Mouse (Mus musculus) lung, embryonic 14.5 days (tissue): ENCODE results near the gene Fgf11. TPM values are rescaled to one million over a fixed set of nuclear protein-coding genes. Genes with fewer than 3 reads are reported as not detected.

Experiments
- ATAC-seq: fragments of 200-750 bp; cut with Nextera tagmentation; 2 replicates; pipeline ENCODE4 v1.8.0; 2017; ENCODE audit warnings: mild to moderate bottlenecking, moderate TSS enrichment, moderate library complexity; ENCODE audit not compliant: insufficient read depth
- DNase-seq: peaks from one replicate; pipeline ENCODE4 v3.0.0-alpha.2; 2015
- H3K27ac ChIP-seq: fragments of 300-500 bp; sonication (generic); 2 replicates; pipeline ENCODE4 v1.5.1; 2014; ENCODE audit warnings: low read depth, mild to moderate bottlenecking, moderate library complexity
- H3K27me3 ChIP-seq: fragments of 300-500 bp; sonication (generic); 2 replicates; pipeline ENCODE4 v1.6.1; 2014; ENCODE audit warnings: low read length, control low read depth; ENCODE audit not compliant: insufficient read depth
- H3K36me3 ChIP-seq: fragments of 300-500 bp; sonication (generic); 2 replicates; pipeline ENCODE4 v1.6.1; 2014; ENCODE audit warnings: control low read depth; ENCODE audit not compliant: insufficient read depth
- H3K4me1 ChIP-seq: fragments of 300-500 bp; sonication (generic); 2 replicates; pipeline ENCODE4 v1.6.1; 2014; ENCODE audit warnings: antibody characterized with exemption, control low read depth; ENCODE audit not compliant: insufficient read depth
- H3K4me2 ChIP-seq: fragments of 300-500 bp; sonication (generic); 2 replicates; pipeline ENCODE4 v1.6.1; 2014; ENCODE audit warnings: mild to moderate bottlenecking
- H3K4me3 ChIP-seq: fragments of 300-500 bp; sonication (generic); 2 replicates; pipeline ENCODE4 v1.5.1; 2014; ENCODE audit warnings: low read depth, low read length
- H3K9ac ChIP-seq: fragments of 300-500 bp; sonication (generic); 2 replicates; pipeline ENCODE4 v1.6.1; 2014
- H3K9me3 ChIP-seq: fragments of 300-500 bp; sonication (generic); 2 replicates; pipeline ENCODE4 v1.6.1; 2016; ENCODE audit warnings: low read depth, low read length, control low read depth
- CTCF ChIP-seq: IDR thresholded peaks from 2 replicates; pipeline ENCODE4 v1.5.1; 2016; ENCODE audit warnings: antibody characterized with exemption, low read depth
- WGBS: fragments of 180-500 bp; shearing (Covaris S2); extraction: QIAGEN DNeasy Blood & Tissue Kit; methylation state at CpG from one replicate; pipeline ENCODE4 v1.1.7; 2014; 5-methylcytosine and 5-hydroxymethylcytosine counted together
- polyA plus RNA-seq: library from polyadenylated mRNA; unstranded; fragments of >200 nt; fragmentation: Nextera tagmentation; extraction: Ambion mirVana; gene quantifications from 2 replicates; pipeline ENCODE4 v1.2.1, GENCODE M21; 2014

Fgf11 gene
- polyA plus RNA-seq, 1 experiment from 2014 or later, result 1.6 TPM

GRCm38 (mm10) chr11:69804652-69804940 lies 2.9 kb upstream of the Fgf11 start:
- no peaks in the 10 kb centered on the region for H3K36me3 ChIP-seq
- no peak overlapping the region for H3K27ac ChIP-seq
- peaks cover 45% of the 10 kb centered on the region for H3K27me3 ChIP-seq
- H3K9me3 ChIP-seq, result no peaks in the 10 kb centered on the region
- DNase-seq (peak; percentile 34), ATAC-seq (no peak)
- peak overlapping the region; percentile 52 for H3K4me3 ChIP-seq
- no peak for TF ChIP-seq CTCF
- peak overlapping the region; percentile 97 for H3K4me2 ChIP-seq
- H3K9ac ChIP-seq, result peak overlapping the region; percentile 54
- peaks cover 32% of the 10 kb centered on the region for H3K4me1 ChIP-seq
- 11% methylated on average over 12 of the region's 12 CpGs for WGBS

DNA sequence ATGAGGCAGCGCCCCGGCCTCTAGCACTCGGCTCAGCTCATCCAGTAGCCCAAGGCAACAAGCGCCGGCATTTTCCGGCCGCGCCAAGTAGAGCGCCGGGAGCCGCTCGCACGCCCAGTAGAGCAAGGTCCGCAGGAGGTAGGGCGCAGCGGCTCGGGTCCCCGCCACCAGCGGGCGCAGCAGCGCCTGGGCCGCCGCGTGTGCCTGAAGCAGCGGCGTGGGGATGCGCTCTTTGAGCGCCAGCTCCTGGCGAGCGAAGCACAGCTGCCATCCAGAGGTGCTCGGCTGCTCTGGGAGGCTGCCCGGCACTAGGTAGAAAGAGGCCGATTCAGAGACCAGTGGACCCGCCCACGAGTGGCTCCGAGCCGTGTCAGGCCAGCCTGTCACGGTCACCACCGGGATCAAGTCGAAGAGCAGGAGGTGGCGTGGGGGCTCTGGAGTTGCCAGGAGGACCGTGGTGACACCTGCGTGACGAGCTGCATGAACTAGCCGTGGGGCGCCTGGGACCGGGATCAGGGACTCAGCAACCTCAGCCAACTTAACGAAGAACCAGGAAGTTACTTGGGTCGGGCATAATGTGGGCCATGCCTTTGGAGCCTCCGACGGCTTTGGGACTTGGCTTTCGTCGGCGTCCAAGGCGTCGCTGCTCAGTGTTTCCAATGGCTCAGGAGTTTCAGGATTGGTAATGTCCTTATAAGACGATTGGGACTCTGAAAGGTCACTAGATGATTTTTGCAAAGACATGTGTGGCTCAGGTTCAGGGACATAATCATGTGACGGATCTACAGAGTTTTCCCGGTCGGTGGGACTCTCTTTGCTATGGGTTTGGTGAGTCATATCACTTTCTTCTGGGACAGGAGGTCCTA lies 2.4 kb upstream of the Fgf11 start:
- DNase-seq (peak; percentile 88), ATAC-seq (peak; percentile 62)
- 2% methylated on average over 60 of the region's 60 CpGs for WGBS
- H3K4me2 ChIP-seq, result peak overlapping the region; percentile 97
- H3K36me3 ChIP-seq, result no peaks in the 10 kb centered on the region
- no peaks in the 10 kb centered on the region for H3K9me3 ChIP-seq
- peak overlapping the region; percentile 52 for H3K4me3 ChIP-seq
- TF ChIP-seq CTCF, result peak; percentile 51
- H3K4me1 ChIP-seq, result peaks cover 38% of the 10 kb centered on the region
- peak overlapping the region; percentile 54 for H3K9ac ChIP-seq
- peaks cover 45% of the 10 kb centered on the region for H3K27me3 ChIP-seq
- H3K27ac ChIP-seq, result 0 out of 2 replicates have a peak overlapping the region, but pooled peaks have one; percentile 6

DNA sequence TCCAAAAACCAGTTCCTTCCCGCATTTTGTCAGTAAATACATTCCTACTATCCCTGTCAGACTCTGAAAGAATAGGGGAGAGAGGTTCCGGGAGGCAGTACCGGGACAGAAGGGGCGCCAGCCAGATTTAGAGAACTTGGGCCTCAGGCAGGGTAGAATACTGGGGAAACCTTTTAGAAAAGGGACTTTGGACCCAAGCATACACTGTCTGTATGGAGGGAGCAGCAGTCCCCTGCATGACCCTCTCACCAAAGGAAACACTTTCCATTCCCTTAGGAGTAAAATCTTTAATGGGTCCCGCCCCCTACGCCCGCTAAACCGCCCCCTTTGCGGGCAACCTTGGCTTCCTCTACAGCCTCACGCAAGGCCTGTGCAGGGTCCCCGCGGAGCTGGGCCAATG lies 1.7 kb upstream of the Fgf11 start:
- H3K27me3 ChIP-seq, result peaks cover 45% of the 10 kb centered on the region
- no peaks in the 10 kb centered on the region for H3K9me3 ChIP-seq
- ATAC-seq, result peak; percentile 8; the same call in 1 of the 2 replicates
- DNase-seq, result no peak
- 0 out of 2 replicates have a peak overlapping the region, but pooled peaks have one; percentile 12 for H3K27ac ChIP-seq
- 3% methylated on average over 12 of the region's 12 CpGs for WGBS
- peaks cover 40% of the 10 kb centered on the region for H3K4me1 ChIP-seq
- no peaks in the 10 kb centered on the region for H3K36me3 ChIP-seq
- TF ChIP-seq CTCF, result no peak
- peak overlapping the region; percentile 54 for H3K9ac ChIP-seq
- H3K4me2 ChIP-seq, result peak overlapping the region; percentile 97
- H3K4me3 ChIP-seq, result peak overlapping the region; percentile 52

DNA sequence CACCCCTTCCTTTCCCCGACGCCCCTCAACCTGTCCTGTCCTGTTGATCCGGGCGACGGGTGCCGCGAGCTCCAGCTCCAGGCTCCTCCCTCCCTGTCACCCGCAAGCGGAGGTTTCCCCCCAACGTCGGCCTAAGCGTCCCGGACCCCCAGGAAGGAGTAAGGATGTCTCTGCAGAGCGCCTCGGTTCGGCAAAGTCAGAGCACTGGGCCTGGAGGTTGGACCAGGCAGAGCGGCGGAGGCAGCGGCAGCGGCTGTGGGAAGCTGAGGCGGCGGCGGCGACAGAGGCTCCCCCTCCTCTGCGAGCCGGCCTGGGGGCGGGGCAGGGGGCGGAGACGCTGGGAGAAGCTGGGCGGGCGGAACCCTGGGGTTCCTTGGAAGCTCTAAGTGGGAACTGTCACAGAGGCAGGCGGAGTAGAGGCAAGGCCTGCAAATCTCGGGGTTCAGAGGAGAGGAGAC lies 1.0 kb upstream of the Fgf11 start:
- Histone ChIP-seq H3K4me1 (peaks cover 40% of the 10 kb centered on the region), H3K27me3 (peaks cover 45% of the 10 kb centered on the region), H3K9me3 (no peaks in the 10 kb centered on the region), H3K36me3 (no peaks in the 10 kb centered on the region), H3K9ac (peak overlapping the region; percentile 55), H3K4me2 (peak overlapping the region; percentile 97), H3K4me3 (peak overlapping the region; percentile 52), H3K27ac (no peak overlapping the region)
- ATAC-seq (peak; percentile 13; the same call in 1 of the 2 replicates), DNase-seq (peak; percentile 88)
- TF ChIP-seq CTCF, result no peak
- 0% methylated on average over 32 of the region's 33 CpGs for WGBS

DNA sequence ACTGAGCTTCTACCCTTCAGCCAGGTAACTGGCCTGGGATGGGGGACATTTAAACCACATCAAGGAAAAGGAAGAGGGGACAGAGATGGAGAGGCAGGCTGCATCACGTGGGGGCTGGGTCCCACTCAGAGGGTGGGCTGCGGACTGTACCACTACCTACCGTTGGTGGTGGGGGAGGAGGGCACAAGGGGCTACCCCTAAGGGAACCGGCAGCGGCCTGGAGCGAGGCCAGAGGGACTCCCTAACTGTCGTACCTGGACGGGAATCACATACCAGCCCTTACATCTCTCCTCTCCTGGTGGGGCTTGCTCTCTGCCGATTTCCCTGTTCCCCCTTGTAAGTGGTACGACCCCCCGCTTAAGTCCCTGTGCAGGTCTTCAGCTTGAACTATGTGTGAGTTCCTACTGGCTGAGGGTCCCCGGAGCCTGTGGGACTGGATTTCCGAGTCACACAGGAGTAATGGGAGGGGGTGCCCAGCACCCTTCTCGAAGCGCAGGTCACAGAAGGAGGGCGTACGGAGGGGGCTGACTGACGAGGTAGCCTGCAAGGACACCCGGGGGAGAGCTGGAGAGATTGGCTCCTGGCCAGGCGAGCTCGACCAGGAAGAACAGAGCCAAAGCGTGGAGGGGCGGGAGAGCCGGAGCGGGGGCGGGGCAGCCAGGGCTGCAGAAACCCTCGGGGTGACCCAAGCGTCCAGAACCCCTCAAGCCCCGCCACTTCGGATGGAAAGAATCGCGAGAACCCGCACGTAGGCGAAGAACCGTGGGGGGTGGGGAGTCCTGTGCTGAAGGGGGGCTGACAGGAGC lies 1.1 kb downstream of the Fgf11 start:
- no peak for TF ChIP-seq CTCF
- peak overlapping the region; percentile 55 for H3K9ac ChIP-seq
- H3K27ac ChIP-seq, result peak overlapping the region; percentile 71
- H3K4me1 ChIP-seq, result peaks cover 43% of the 10 kb centered on the region
- H3K9me3 ChIP-seq, result no peaks in the 10 kb centered on the region
- DNase-seq, result peak; percentile 85
- peaks cover 42% of the 10 kb centered on the region for H3K27me3 ChIP-seq
- no peaks in the 10 kb centered on the region for H3K36me3 ChIP-seq
- H3K4me2 ChIP-seq, result peak overlapping the region; percentile 97
- under 1% methylated on average over 35 of the region's 36 CpGs for WGBS
- ATAC-seq, result peak; percentile 55
- peak overlapping the region; percentile 52 for H3K4me3 ChIP-seq

- Histone ChIP-seq H3K27ac (peak overlapping the region; percentile 71; the same call in 1 of the 2 replicates), H3K36me3 (no peaks in the 10 kb centered on the region), H3K4me1 (peaks cover 43% of the 10 kb centered on the region), H3K27me3 (peaks cover 37% of the 10 kb centered on the region), H3K9ac (peak overlapping the region; percentile 55; the same call in 1 of the 2 replicates), H3K4me3 (peak overlapping the region; percentile 52), H3K4me2 (peak overlapping the region; percentile 97), H3K9me3 (no peaks in the 10 kb centered on the region)
- DNase-seq, result peak; percentile 53
- TF ChIP-seq CTCF, result no peak
- ATAC-seq, result no peak
- under 1% methylated on average over 11 of the region's 11 CpGs for whole genome bisulfite sequencing
Measured at GRCm38 (mm10) chr11:69800138-69800391, 1.6 kb downstream of the Fgf11 start.
